Mouse (Mus musculus) liver, embryonic 12.5 days (tissue): ENCODE measurements around the gene Nup98. TPM values are rescaled to one million over a fixed set of nuclear protein-coding genes. Genes with fewer than 3 reads are reported as not detected.

Experiments used
- ATAC-seq: fragments of 200-750 bp; cut with Nextera tagmentation; 2 replicates; pipeline ENCODE4 v1.8.0; 2017; ENCODE audit warnings: moderate number of reproducible peaks, mild to moderate bottlenecking, moderate library complexity
- H3K27ac ChIP-seq: fragments of 300-500 bp; sonication (generic); 2 replicates; pipeline ENCODE4 v1.5.1; 2016; ENCODE audit warnings: mild to moderate bottlenecking
- H3K27me3 ChIP-seq: fragments of 300-500 bp; sonication (generic); replicated peaks from 2 replicates; pipeline ENCODE4 v1.6.1; 2016; ENCODE audit warnings: mild to moderate bottlenecking, moderate library complexity
- H3K36me3 ChIP-seq: fragments of 300-500 bp; sonication (generic); 2 replicates; pipeline ENCODE4 v1.6.1; 2016; ENCODE audit warnings: mild to moderate bottlenecking, moderate library complexity
- H3K4me1 ChIP-seq: fragments of 300-500 bp; sonication (generic); 2 replicates; pipeline ENCODE4 v1.6.1; 2016
- H3K4me2 ChIP-seq: fragments of 300-500 bp; sonication (generic); 2 replicates; pipeline ENCODE4 v1.6.1; 2016; ENCODE audit warnings: mild to moderate bottlenecking, moderate library complexity
- H3K4me3 ChIP-seq: fragments of 300-500 bp; sonication (generic); 2 replicates; pipeline ENCODE4 v1.5.1; 2016; ENCODE audit warnings: mild to moderate bottlenecking, moderate library complexity
- H3K9ac ChIP-seq: fragments of 300-500 bp; sonication (generic); 2 replicates; pipeline ENCODE4 v1.6.1; 2016; ENCODE audit warnings: mild to moderate bottlenecking, moderate library complexity
- H3K9me3 ChIP-seq: fragments of 300-500 bp; sonication (generic); replicated peaks from 2 replicates; pipeline ENCODE4 v1.6.1; 2016; ENCODE audit warnings: mild to moderate bottlenecking, moderate library complexity
- WGBS: fragments of 180-500 bp; shearing (Covaris S2); methylation state at CpG from one replicate; pipeline ENCODE4 v1.1.7; 2016; ENCODE audit not compliant: insufficient replicate concordance; 5-methylcytosine and 5-hydroxymethylcytosine counted together
- polyA plus RNA-seq: library from polyadenylated mRNA; unstranded; fragments of >200 nt; fragmentation: Nextera tagmentation; extraction: Ambion mirVana; gene quantifications from 2 replicates; pipeline ENCODE4 v1.2.1, GENCODE M21; 2016

Nup98 gene
- polyA plus RNA-seq, 1 experiment from 2014 or later, result 30.4 TPM

GRCm38 (mm10) chr7:102200576-102200975 lies 9.4 kb downstream of the Nup98 start:
- H3K9me3 ChIP-seq, result no peaks in the 10 kb centered on the region
- WGBS, result 82% methylated on average over 3 of the region's 3 CpGs
- H3K27ac ChIP-seq, result no peak overlapping the region
- H3K4me1 ChIP-seq, result peaks cover 31% of the 10 kb centered on the region
- H3K9ac ChIP-seq, result no peak overlapping the region
- no peak overlapping the region for H3K4me3 ChIP-seq
- no peaks in the 10 kb centered on the region for H3K27me3 ChIP-seq
- no peak overlapping the region for H3K4me2 ChIP-seq
- peaks cover 11% of the 10 kb centered on the region for H3K36me3 ChIP-seq
- ATAC-seq, result no peak

- no peaks in the 10 kb centered on the region for H3K4me1 ChIP-seq
- H3K4me2 ChIP-seq, result no peak overlapping the region
- ATAC-seq, result no peak
- H3K9ac ChIP-seq, result no peak overlapping the region
- H3K9me3 ChIP-seq, result no peaks in the 10 kb centered on the region
- H3K27ac ChIP-seq, result no peak overlapping the region
- H3K27me3 ChIP-seq, result no peaks in the 10 kb centered on the region
- peaks cover 79% of the 10 kb centered on the region for H3K36me3 ChIP-seq
- 93% methylated on average over 1 of the region's 1 CpGs for WGBS
- no peak overlapping the region for H3K4me3 ChIP-seq
Observed at GRCm38 (mm10) chr7:102192356-102192755, 17.6 kb downstream of the Nup98 start.

- peaks cover 91% of the 10 kb centered on the region for H3K36me3 ChIP-seq
- 80% methylated on average over 3 of the region's 3 CpGs for WGBS
Observed at GRCm38 (mm10) chr7:102183849-102184248, 26.1 kb downstream of the Nup98 start.

GRCm38 (mm10) chr7:102170300-102170699 lies 39.7 kb downstream of the Nup98 start:
- no peaks in the 10 kb centered on the region for H3K9me3 ChIP-seq
- no peak overlapping the region for H3K9ac ChIP-seq
- no peak overlapping the region for H3K4me3 ChIP-seq
- H3K27me3 ChIP-seq, result no peaks in the 10 kb centered on the region
- no peak overlapping the region for H3K27ac ChIP-seq
- H3K4me1 ChIP-seq, result no peaks in the 10 kb centered on the region
- H3K4me2 ChIP-seq, result no peak overlapping the region
- ATAC-seq, result no peak
- peaks cover 58% of the 10 kb centered on the region for H3K36me3 ChIP-seq

More at GRCm38 (mm10) chr7:102183849-102184248, 26.1 kb downstream of the Nup98 start:
- no peaks in the 10 kb centered on the region for H3K4me1 ChIP-seq
- no peak for ATAC-seq
- H3K9me3 ChIP-seq, result no peaks in the 10 kb centered on the region
- H3K9ac ChIP-seq, result no peak overlapping the region
- H3K27ac ChIP-seq, result no peak overlapping the region
- no peak overlapping the region for H3K4me2 ChIP-seq
- no peak overlapping the region for H3K4me3 ChIP-seq
- no peaks in the 10 kb centered on the region for H3K27me3 ChIP-seq

GRCm38 (mm10) chr7:102153691-102154090 lies 56.3 kb downstream of the Nup98 start:
- Histone ChIP-seq H3K4me1 (no peaks in the 10 kb centered on the region), H3K9ac (no peak overlapping the region), H3K9me3 (no peaks in the 10 kb centered on the region), H3K27ac (no peak overlapping the region), H3K27me3 (no peaks in the 10 kb centered on the region), H3K36me3 (peaks cover 85% of the 10 kb centered on the region), H3K4me3 (no peak overlapping the region), H3K4me2 (no peak overlapping the region)
- no peak for ATAC-seq
- WGBS, result 84% methylated on average over 5 of the region's 5 CpGs

- ATAC-seq, result no peak
- H3K27ac ChIP-seq, result no peak overlapping the region
- H3K36me3 ChIP-seq, result peaks cover 89% of the 10 kb centered on the region
- H3K27me3 ChIP-seq, result no peaks in the 10 kb centered on the region
- no peak overlapping the region for H3K9ac ChIP-seq
- H3K9me3 ChIP-seq, result no peaks in the 10 kb centered on the region
- WGBS, result 96% methylated on average over 5 of the region's 5 CpGs
- no peaks in the 10 kb centered on the region for H3K4me1 ChIP-seq
- no peak overlapping the region for H3K4me3 ChIP-seq
- no peak overlapping the region for H3K4me2 ChIP-seq
Observed at GRCm38 (mm10) chr7:102137898-102138297, 72.1 kb downstream of the Nup98 start.

- H3K4me1 ChIP-seq, result no peaks in the 10 kb centered on the region
Observed at GRCm38 (mm10) chr7:102137464-102137863, 72.5 kb downstream of the Nup98 start.

GRCm38 (mm10) chr7:102132395-102132794 lies 77.6 kb downstream of the Nup98 start:
- Histone ChIP-seq H3K9me3 (no peaks in the 10 kb centered on the region), H3K9ac (no peak overlapping the region), H3K27me3 (no peaks in the 10 kb centered on the region), H3K4me2 (no peak overlapping the region), H3K4me3 (no peak overlapping the region), H3K36me3 (peaks cover 88% of the 10 kb centered on the region), H3K4me1 (no peaks in the 10 kb centered on the region), H3K27ac (no peak overlapping the region)
- no peak for ATAC-seq
- WGBS, result 96% methylated on average over 4 of the region's 4 CpGs

More at GRCm38 (mm10) chr7:102137464-102137863, 72.5 kb downstream of the Nup98 start:
- Histone ChIP-seq H3K9me3 (no peaks in the 10 kb centered on the region), H3K27ac (no peak overlapping the region), H3K4me3 (no peak overlapping the region), H3K4me2 (no peak overlapping the region), H3K9ac (no peak overlapping the region), H3K36me3 (peaks cover 90% of the 10 kb centered on the region), H3K27me3 (no peaks in the 10 kb centered on the region)
- 67% methylated on average over 1 of the region's 1 CpGs for WGBS
- no peak for ATAC-seq

GRCm38 (mm10) chr7:102120326-102120725 lies 89.7 kb downstream of the Nup98 start:
- ATAC-seq, result no peak
- Histone ChIP-seq H3K36me3 (peaks cover 75% of the 10 kb centered on the region), H3K9ac (no peak overlapping the region), H3K9me3 (no peaks in the 10 kb centered on the region), H3K4me3 (no peak overlapping the region), H3K4me1 (no peaks in the 10 kb centered on the region), H3K4me2 (no peak overlapping the region), H3K27me3 (0 out of 2 replicates have a peak, but pooled peaks cover 7% of the 10 kb centered on the region), H3K27ac (no peak overlapping the region)
- 91% methylated on average over 10 of the region's 10 CpGs for WGBS

- 71% methylated on average over 6 of the region's 6 CpGs for WGBS
- Histone ChIP-seq H3K9ac (no peak overlapping the region), H3K4me1 (peaks cover 11% of the 10 kb centered on the region), H3K27me3 (peaks cover 18% of the 10 kb centered on the region), H3K27ac (no peak overlapping the region), H3K36me3 (peaks cover 46% of the 10 kb centered on the region), H3K9me3 (no peaks in the 10 kb centered on the region), H3K4me2 (no peak overlapping the region), H3K4me3 (no peak overlapping the region)
- no peak for ATAC-seq
Observed at GRCm38 (mm10) chr7:102117382-102117781, 92.6 kb downstream of the Nup98 start.

GRCm38 (mm10) chr7:102116579-102117331 lies 93.2 kb downstream of the Nup98 start, which contains the start of gene Chrna10:
Chrna10 (minus strand) TSS chr7:102116828.
- H3K9ac ChIP-seq, result no peak within 1 kb of the TSS
- H3K9me3 ChIP-seq, result no peaks in the 10 kb centered on the region
- 43% methylated on average over 7 of the region's 7 CpGs for WGBS
- H3K4me3 ChIP-seq, result no peak within 1 kb of the TSS
- peaks cover 39% of the 10 kb centered on the region for H3K36me3 ChIP-seq
- peaks cover 11% of the 10 kb centered on the region for H3K4me1 ChIP-seq
- ATAC-seq, result no peak
- peaks cover 22% of the 10 kb centered on the region for H3K27me3 ChIP-seq
- H3K4me2 ChIP-seq, result no peak within 1 kb of the TSS
- H3K27ac ChIP-seq, result no peak within 1 kb of the TSS

GRCm38 (mm10) chr7:102113151-102113729 lies 96.7 kb downstream of the Nup98 start:
- peaks cover 11% of the 10 kb centered on the region for H3K4me1 ChIP-seq
- WGBS, result 65% methylated on average over 45 of the region's 45 CpGs
- H3K36me3 ChIP-seq, result peaks cover 5% of the 10 kb centered on the region
- H3K9ac ChIP-seq, result no peak overlapping the region
- H3K4me2 ChIP-seq, result no peak overlapping the region
- no peak overlapping the region for H3K27ac ChIP-seq
- peaks cover 22% of the 10 kb centered on the region for H3K27me3 ChIP-seq
- ATAC-seq, result no peak
- no peaks in the 10 kb centered on the region for H3K9me3 ChIP-seq
- no peak overlapping the region for H3K4me3 ChIP-seq
